Mouse (Mus musculus): Measurements from ENCODE around the gene Ror1. TPM values are rescaled to one million over a fixed set of nuclear protein-coding genes. Genes with fewer than 3 reads are reported as not detected.

The Ror1 gene
- polyA plus RNA-seq, 1 experiment from 2014 or later, result 13.0 TPM

- no peaks in the 10 kb centered on the region for H3K36me3 ChIP-seq (ENCODE audit: control insufficient read depth, insufficient read depth, low read length)
- WGBS, result 96% methylated on average over 1 of the region's 1 CpGs
Observed at GRCm38 (mm10) chr4:100263917-100264316, 168.3 kb downstream of the Ror1 start.

DNA sequence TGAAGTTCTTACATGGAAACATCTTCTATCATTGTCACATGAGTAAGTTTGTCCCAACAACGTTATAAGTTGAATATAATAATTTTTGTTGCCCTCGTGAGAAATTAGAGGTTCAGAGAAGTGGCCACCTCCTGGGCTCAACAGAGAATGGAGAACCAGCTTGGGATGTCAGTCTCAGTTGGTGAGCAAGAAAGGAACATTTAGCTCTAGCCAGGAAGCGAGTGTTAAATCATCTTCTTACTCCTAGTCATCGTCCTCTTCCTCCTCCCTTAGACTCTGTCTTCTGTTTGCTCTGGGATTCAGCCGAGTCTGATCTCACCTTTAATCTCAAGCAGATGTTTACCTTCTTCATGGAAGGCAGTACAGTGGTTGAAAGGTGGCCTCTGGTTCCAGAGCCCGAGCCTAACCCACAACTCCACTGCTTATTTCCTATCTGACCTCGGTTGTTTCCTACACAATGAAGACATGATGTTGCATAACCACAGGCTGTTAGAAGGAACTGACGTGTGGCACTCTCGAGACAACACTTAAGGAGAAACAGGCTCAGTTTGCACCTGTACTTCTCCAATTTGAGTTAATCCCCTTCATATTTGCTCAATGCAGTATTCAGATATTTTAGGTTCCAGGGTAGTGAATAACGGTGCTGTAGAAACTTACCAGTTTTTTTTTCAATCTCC, 175.6 kb downstream of the Ror1 start:
- Histone ChIP-seq H3K36me3 (ENCODE audit: control insufficient read depth, insufficient read depth, low read length) (no peaks in the 10 kb centered on the region), H3K27ac (ENCODE audit: low read length) (no peak overlapping the region), H3K9me3 (ENCODE audit: control insufficient read depth, low read depth, low read length) (no peaks in the 10 kb centered on the region), H3K9ac (replicated peaks; ENCODE audit: low read depth, low read length) (no peak overlapping the region), H3K27me3 (ENCODE audit: control insufficient read depth, insufficient read depth, low read length) (no peaks in the 10 kb centered on the region), H3K4me2 (replicated peaks; ENCODE audit: low read depth, low read length) (no peak overlapping the region), H3K4me1 (ENCODE audit: control insufficient read depth, insufficient read depth, low read length) (peaks cover 12% of the 10 kb centered on the region), H3K4me3 (ENCODE audit: low read depth, low read length) (no peak overlapping the region)
- ATAC-seq (ENCODE audit: insufficient number of reproducible peaks, insufficient read depth, low FRiP score, low read depth), result no peak
- WGBS, result 54% methylated on average over 10 of the region's 10 CpGs

More at GRCm38 (mm10) chr4:100263917-100264316, 168.3 kb downstream of the Ror1 start:
- Histone ChIP-seq H3K27ac (ENCODE audit: low read length) (no peak overlapping the region), H3K4me1 (ENCODE audit: control insufficient read depth, insufficient read depth, low read length) (no peaks in the 10 kb centered on the region), H3K4me3 (ENCODE audit: low read depth, low read length) (no peak overlapping the region), H3K27me3 (ENCODE audit: control insufficient read depth, insufficient read depth, low read length) (no peaks in the 10 kb centered on the region), H3K9ac (replicated peaks; ENCODE audit: low read depth, low read length) (no peak overlapping the region), H3K4me2 (replicated peaks; ENCODE audit: low read depth, low read length) (no peak overlapping the region), H3K9me3 (ENCODE audit: control insufficient read depth, low read depth, low read length) (no peaks in the 10 kb centered on the region)
- ATAC-seq (ENCODE audit: insufficient number of reproducible peaks, insufficient read depth, low FRiP score, low read depth), result no peak

GRCm38 (mm10) chr4:100271736-100272127, 176.1 kb downstream of the Ror1 start:
- no peak for ATAC-seq (ENCODE audit: insufficient number of reproducible peaks, insufficient read depth, low FRiP score, low read depth)
- H3K4me3 ChIP-seq (ENCODE audit: low read depth, low read length), result no peak overlapping the region
- H3K9me3 ChIP-seq (ENCODE audit: control insufficient read depth, low read depth, low read length), result no peaks in the 10 kb centered on the region
- WGBS, result 33% methylated on average over 6 of the region's 6 CpGs
- no peak overlapping the region; the same call in 1 of the 2 replicates for H3K27ac ChIP-seq (ENCODE audit: low read length)
- H3K27me3 ChIP-seq (ENCODE audit: control insufficient read depth, insufficient read depth, low read length), result no peaks in the 10 kb centered on the region
- H3K4me1 ChIP-seq (ENCODE audit: control insufficient read depth, insufficient read depth, low read length), result peaks cover 12% of the 10 kb centered on the region
- no peak overlapping the region for H3K9ac ChIP-seq (replicated peaks; ENCODE audit: low read depth, low read length)
- H3K4me2 ChIP-seq (replicated peaks; ENCODE audit: low read depth, low read length), result no peak overlapping the region
- no peaks in the 10 kb centered on the region for H3K36me3 ChIP-seq (ENCODE audit: control insufficient read depth, insufficient read depth, low read length)

DNA sequence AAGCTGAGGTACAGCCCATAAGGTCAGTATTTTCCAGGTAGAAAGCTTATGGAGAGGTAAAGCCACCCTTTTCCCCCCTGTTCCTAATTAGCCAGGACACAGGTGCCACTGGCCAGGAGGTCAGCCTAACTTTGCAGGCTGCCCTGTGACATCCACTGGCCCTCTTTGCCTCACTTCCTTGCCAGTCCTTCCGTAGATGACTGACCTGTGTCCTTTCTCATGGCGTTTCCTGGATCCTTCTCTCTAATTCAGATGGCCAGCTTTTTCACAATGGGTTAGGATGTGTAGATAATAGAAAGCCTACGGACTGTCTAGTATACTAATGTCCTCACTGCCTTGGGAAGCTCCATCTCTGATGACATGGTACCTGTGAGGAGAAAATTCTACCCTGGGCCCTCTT, 177.8 kb downstream of the Ror1 start:
- no peaks in the 10 kb centered on the region for H3K27me3 ChIP-seq (ENCODE audit: control insufficient read depth, insufficient read depth, low read length)
- H3K36me3 ChIP-seq (ENCODE audit: control insufficient read depth, insufficient read depth, low read length), result no peaks in the 10 kb centered on the region
- H3K9ac ChIP-seq (replicated peaks; ENCODE audit: low read depth, low read length), result no peak overlapping the region
- H3K4me1 ChIP-seq (ENCODE audit: control insufficient read depth, insufficient read depth, low read length), result peaks cover 12% of the 10 kb centered on the region
- no peak overlapping the region for H3K27ac ChIP-seq (ENCODE audit: low read length)
- no peak overlapping the region for H3K4me3 ChIP-seq (ENCODE audit: low read depth, low read length)
- H3K4me2 ChIP-seq (replicated peaks; ENCODE audit: low read depth, low read length), result no peak overlapping the region
- no peaks in the 10 kb centered on the region for H3K9me3 ChIP-seq (ENCODE audit: control insufficient read depth, low read depth, low read length)
- no peak for ATAC-seq (ENCODE audit: insufficient number of reproducible peaks, insufficient read depth, low FRiP score, low read depth)
- 88% methylated on average over 3 of the region's 3 CpGs for WGBS

DNA sequence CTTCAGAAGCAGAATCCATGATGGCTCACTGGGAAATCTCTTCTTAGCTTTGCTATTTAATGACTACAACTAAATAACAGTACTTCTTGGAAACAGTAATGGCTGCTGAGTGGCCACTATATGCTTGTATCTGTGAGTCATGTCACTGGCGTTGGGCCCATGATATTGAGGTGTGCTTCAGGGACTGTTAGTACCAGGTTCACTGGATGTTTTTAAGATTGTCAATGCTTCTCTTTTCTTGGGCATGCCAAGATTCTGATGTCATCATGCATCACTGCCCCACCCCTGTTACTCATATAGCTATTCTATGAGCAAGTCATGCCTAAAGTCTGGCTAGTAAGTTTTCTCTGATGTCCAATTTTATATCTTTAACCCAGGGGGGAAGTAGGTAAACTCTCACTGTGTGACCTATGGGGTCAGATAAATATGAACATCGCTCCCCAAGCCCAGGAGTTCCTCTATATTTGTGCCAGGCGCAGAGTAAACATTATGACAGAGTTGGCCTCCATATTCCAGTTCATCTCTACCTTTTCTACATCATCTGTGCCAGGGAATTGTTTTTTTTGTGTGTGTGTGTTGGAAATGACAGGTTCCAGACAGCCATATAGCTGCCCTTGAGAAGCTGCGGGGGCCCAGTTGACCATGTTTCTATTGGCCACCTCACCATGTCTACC, 178.4 kb downstream of the Ror1 start:
- H3K4me1 ChIP-seq (ENCODE audit: control insufficient read depth, insufficient read depth, low read length), result peaks cover 12% of the 10 kb centered on the region
- H3K9me3 ChIP-seq (ENCODE audit: control insufficient read depth, low read depth, low read length), result no peaks in the 10 kb centered on the region
- ATAC-seq (ENCODE audit: insufficient number of reproducible peaks, insufficient read depth, low FRiP score, low read depth), result no peak
- WGBS, result 96% methylated on average over 4 of the region's 4 CpGs
- H3K36me3 ChIP-seq (ENCODE audit: control insufficient read depth, insufficient read depth, low read length), result no peaks in the 10 kb centered on the region
- H3K27me3 ChIP-seq (ENCODE audit: control insufficient read depth, insufficient read depth, low read length), result no peaks in the 10 kb centered on the region
- H3K9ac ChIP-seq (replicated peaks; ENCODE audit: low read depth, low read length), result no peak overlapping the region
- no peak overlapping the region for H3K27ac ChIP-seq (ENCODE audit: low read length)
- H3K4me3 ChIP-seq (ENCODE audit: low read depth, low read length), result no peak overlapping the region
- no peak overlapping the region for H3K4me2 ChIP-seq (replicated peaks; ENCODE audit: low read depth, low read length)

GRCm38 (mm10) chr4:100276482-100276881, 180.9 kb downstream of the Ror1 start:
- no peak for ATAC-seq (ENCODE audit: insufficient number of reproducible peaks, insufficient read depth, low FRiP score, low read depth)
- no peak overlapping the region for H3K9ac ChIP-seq (replicated peaks; ENCODE audit: low read depth, low read length)
- no peak overlapping the region for H3K4me3 ChIP-seq (ENCODE audit: low read depth, low read length)
- peaks cover 6% of the 10 kb centered on the region; the same call in 1 of the 2 replicates for H3K4me1 ChIP-seq (ENCODE audit: control insufficient read depth, insufficient read depth, low read length)
- no peaks in the 10 kb centered on the region for H3K27me3 ChIP-seq (ENCODE audit: control insufficient read depth, insufficient read depth, low read length)
- H3K4me2 ChIP-seq (replicated peaks; ENCODE audit: low read depth, low read length), result no peak overlapping the region
- H3K36me3 ChIP-seq (ENCODE audit: control insufficient read depth, insufficient read depth, low read length), result no peaks in the 10 kb centered on the region
- no peak overlapping the region for H3K27ac ChIP-seq (ENCODE audit: low read length)
- 66% methylated on average over 7 of the region's 7 CpGs for WGBS
- H3K9me3 ChIP-seq (ENCODE audit: control insufficient read depth, low read depth, low read length), result no peaks in the 10 kb centered on the region

GRCm38 (mm10) chr4:100276970-100277369, 181.4 kb downstream of the Ror1 start:
- H3K36me3 ChIP-seq (ENCODE audit: control insufficient read depth, insufficient read depth, low read length), result no peaks in the 10 kb centered on the region
- H3K4me3 ChIP-seq (ENCODE audit: low read depth, low read length), result no peak overlapping the region
- no peaks in the 10 kb centered on the region for H3K9me3 ChIP-seq (ENCODE audit: control insufficient read depth, low read depth, low read length)
- peaks cover 3% of the 10 kb centered on the region; the same call in 1 of the 2 replicates for H3K4me1 ChIP-seq (ENCODE audit: control insufficient read depth, insufficient read depth, low read length)
- H3K9ac ChIP-seq (replicated peaks; ENCODE audit: low read depth, low read length), result no peak overlapping the region
- no peaks in the 10 kb centered on the region for H3K27me3 ChIP-seq (ENCODE audit: control insufficient read depth, insufficient read depth, low read length)
- no peak overlapping the region for H3K4me2 ChIP-seq (replicated peaks; ENCODE audit: low read depth, low read length)
- WGBS, result 74% methylated on average over 1 of the region's 1 CpGs
- H3K27ac ChIP-seq (ENCODE audit: low read length), result no peak overlapping the region
- no peak for ATAC-seq (ENCODE audit: insufficient number of reproducible peaks, insufficient read depth, low FRiP score, low read depth)

DNA sequence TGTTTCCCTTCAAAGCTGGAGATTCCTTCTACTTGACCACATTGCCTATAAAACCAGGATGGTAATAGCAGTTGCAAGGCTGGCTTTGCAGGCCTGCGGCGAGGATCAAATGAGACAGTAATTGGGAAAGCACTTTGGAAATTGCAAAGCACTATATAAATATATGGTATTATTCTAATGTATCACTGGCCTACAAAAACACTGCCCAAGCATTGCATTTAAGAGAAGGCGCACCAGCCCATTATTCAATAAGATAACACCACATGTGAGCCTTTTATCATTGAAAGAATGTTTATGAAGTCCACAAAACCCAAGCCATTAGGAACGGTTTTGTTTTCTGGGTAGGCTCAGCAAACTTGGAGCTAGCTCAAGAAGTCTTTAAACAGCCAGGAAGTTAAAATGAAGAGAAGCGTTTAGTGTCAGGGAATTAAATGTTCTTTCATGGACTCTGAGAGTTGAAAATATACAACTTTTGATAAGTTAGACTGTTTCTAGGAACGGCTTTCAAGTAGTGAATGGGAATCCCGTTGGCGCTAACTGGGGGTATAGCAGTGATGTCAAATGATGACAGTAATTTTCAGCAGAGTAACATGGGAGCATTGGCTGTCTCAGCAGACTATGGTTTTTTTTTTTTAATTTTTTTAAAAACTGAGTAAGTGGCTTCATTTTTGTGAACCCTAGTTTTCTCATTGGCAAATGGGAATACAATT, 187.7 kb downstream of the Ror1 start:
- H3K36me3 ChIP-seq (ENCODE audit: control insufficient read depth, insufficient read depth, low read length), result no peaks in the 10 kb centered on the region
- H3K4me1 ChIP-seq (ENCODE audit: control insufficient read depth, insufficient read depth, low read length), result peaks cover 9% of the 10 kb centered on the region; the same call in 1 of the 2 replicates
- H3K4me2 ChIP-seq (replicated peaks; ENCODE audit: low read depth, low read length), result no peak overlapping the region
- 46% methylated on average over 8 of the region's 8 CpGs for WGBS
- H3K9me3 ChIP-seq (ENCODE audit: control insufficient read depth, low read depth, low read length), result no peaks in the 10 kb centered on the region
- H3K9ac ChIP-seq (replicated peaks; ENCODE audit: low read depth, low read length), result no peak overlapping the region
- no peak overlapping the region for H3K27ac ChIP-seq (ENCODE audit: low read length)
- ATAC-seq (ENCODE audit: insufficient number of reproducible peaks, insufficient read depth, low FRiP score, low read depth), result no peak
- H3K4me3 ChIP-seq (ENCODE audit: low read depth, low read length), result no peak overlapping the region
- no peaks in the 10 kb centered on the region for H3K27me3 ChIP-seq (ENCODE audit: control insufficient read depth, insufficient read depth, low read length)

Data from stomach, embryonic 14.5 days (tissue).